Mouse (Mus musculus) small intestine, adult 2 months (tissue): Measurements from ENCODE around the gene Lrrn2.
"Not testable (repeated sequence)": the region's sequence is repeated elsewhere in the genome, so short reads cannot be mapped to it uniquely, and the experiment has no call there.

Source experiments
- CTCF ChIP-seq: fragments of 200-500 bp; IDR thresholded peaks from 2 replicates; pipeline ENCODE4 v1.5.1; 2012; ENCODE audit warnings: low read depth, mild to moderate bottlenecking, control low read depth, inconsistent platforms, low read length, moderate library complexity, mixed read lengths; ENCODE audit not compliant: insufficient replicate concordance, insufficient read length; ENCODE audit errors: extremely low read depth
- POLR2A ChIP-seq: fragments of 200-500 bp; IDR thresholded peaks from 2 replicates; pipeline ENCODE4 v1.6.1; 2012; ENCODE audit warnings: low read depth, mild to moderate bottlenecking, control low read depth, inconsistent platforms, low read length, moderate library complexity

- TF ChIP-seq CTCF, POLR2A: not testable (repeated sequence)
Measured at GRCm38 (mm10) chr1:132988556-132989459, 108.7 kb downstream of the Lrrn2 start.
